Mouse (Mus musculus) limb, embryonic 12.5 days (tissue): ENCODE data around the gene Sart3. TPM values are rescaled to one million over a fixed set of nuclear protein-coding genes. Genes with fewer than 3 reads are reported as not detected.

Experiments used
- ATAC-seq: fragments of 200-750 bp; cut with Nextera tagmentation; 2 replicates; pipeline ENCODE4 v1.8.0; 2017; ENCODE audit warnings: low read depth, moderate TSS enrichment; ENCODE audit not compliant: insufficient number of reproducible peaks, insufficient read depth, low FRiP score, low TSS enrichment
- H3K27ac ChIP-seq: fragments of 300-500 bp; sonication (generic); 2 replicates; pipeline ENCODE4 v1.5.1; 2016; ENCODE audit warnings: mild to moderate bottlenecking, moderate library complexity
- H3K27me3 ChIP-seq: fragments of 300-500 bp; sonication (generic); 2 replicates; pipeline ENCODE4 v1.6.1; 2016; ENCODE audit warnings: mild to moderate bottlenecking, moderate library complexity
- H3K36me3 ChIP-seq: fragments of 300-500 bp; sonication (generic); 2 replicates; pipeline ENCODE4 v1.6.1; 2016; ENCODE audit warnings: mild to moderate bottlenecking, moderate library complexity
- H3K4me1 ChIP-seq: fragments of 300-500 bp; sonication (generic); replicated peaks from 2 replicates; pipeline ENCODE4 v1.6.1; 2016
- H3K4me2 ChIP-seq: fragments of 300-500 bp; sonication (generic); 2 replicates; pipeline ENCODE4 v1.6.1; 2016; ENCODE audit warnings: mild to moderate bottlenecking, moderate library complexity
- H3K4me3 ChIP-seq: fragments of 300-500 bp; sonication (generic); replicated peaks from 2 replicates; pipeline ENCODE4 v1.5.1; 2016; ENCODE audit warnings: mild to moderate bottlenecking
- H3K9ac ChIP-seq: fragments of 300-500 bp; sonication (generic); replicated peaks from 2 replicates; pipeline ENCODE4 v1.6.1; 2016; ENCODE audit warnings: mild to moderate bottlenecking, moderate library complexity
- H3K9me3 ChIP-seq: fragments of 300-500 bp; sonication (generic); 2 replicates; pipeline ENCODE4 v1.6.1; 2016; ENCODE audit warnings: mild to moderate bottlenecking, moderate library complexity
- WGBS: fragments of 180-500 bp; shearing (Covaris S2); methylation state at CpG from one replicate; pipeline ENCODE4 v1.1.7; 2016; 5-methylcytosine and 5-hydroxymethylcytosine counted together
- polyA plus RNA-seq: library from polyadenylated mRNA; unstranded; fragments of >200 nt; fragmentation: Nextera tagmentation; extraction: Ambion mirVana; gene quantifications from 2 replicates; pipeline ENCODE4 v1.2.1, GENCODE M21; 2016

The Sart3 gene
- polyA plus RNA-seq, 1 experiment from 2014 or later = 87.9 TPM

DNA sequence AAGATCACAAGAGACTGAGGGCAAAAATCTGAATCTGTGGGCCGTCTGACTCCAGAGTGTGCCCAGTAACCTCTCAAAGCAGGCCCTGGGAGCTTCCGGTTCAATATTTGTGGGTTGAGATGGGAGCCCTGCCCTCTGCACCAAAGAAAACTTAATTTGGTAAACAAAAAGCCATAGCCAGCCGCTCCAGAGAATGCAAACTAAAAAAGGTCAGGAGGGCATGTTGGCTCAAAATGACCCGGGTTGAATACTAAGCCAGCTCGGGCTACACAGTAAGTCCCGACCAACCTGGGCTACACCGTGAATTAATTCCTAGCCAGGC is 37.3 kb downstream of the Sart3 start:
- H3K9ac ChIP-seq = peak overlapping the region; percentile 66
- WGBS = 32% methylated on average over 7 of the region's 7 CpGs
- ATAC-seq = no peak
- H3K4me2 ChIP-seq = peak overlapping the region; percentile 90
- H3K9me3 ChIP-seq = no peaks in the 10 kb centered on the region
- H3K27me3 ChIP-seq = no peaks in the 10 kb centered on the region
- peak overlapping the region; percentile 95 for H3K27ac ChIP-seq
- H3K4me3 ChIP-seq = peak overlapping the region; percentile 63
- peaks cover 23% of the 10 kb centered on the region for H3K4me1 ChIP-seq
- peaks cover 28% of the 10 kb centered on the region for H3K36me3 ChIP-seq

DNA sequence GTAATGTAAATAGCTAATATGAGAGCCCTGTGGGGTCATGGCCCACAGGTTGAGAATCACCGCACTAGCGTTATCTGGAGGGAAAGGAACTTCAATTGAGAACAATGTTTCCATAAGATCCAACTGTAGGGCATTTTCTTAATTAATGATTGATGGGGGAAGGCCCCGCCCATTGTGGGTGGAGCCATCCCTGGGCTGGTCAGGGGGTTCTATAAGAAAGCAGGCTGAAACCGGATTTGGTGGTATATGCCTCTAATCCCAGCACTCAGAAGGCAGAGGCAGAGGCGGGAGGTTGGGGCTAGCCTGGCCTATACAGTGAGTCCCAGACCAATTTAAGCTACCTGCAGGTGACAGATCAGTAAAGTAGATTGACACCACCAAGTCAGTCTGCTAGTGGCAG is 37.9 kb downstream of the Sart3 start:
- Histone ChIP-seq H3K36me3 (peaks cover 22% of the 10 kb centered on the region), H3K9me3 (no peaks in the 10 kb centered on the region), H3K4me2 (no peak overlapping the region), H3K27ac (0 out of 2 replicates have a peak overlapping the region, but pooled peaks have one; percentile 41), H3K4me3 (no peak overlapping the region), H3K9ac (no peak overlapping the region), H3K27me3 (no peaks in the 10 kb centered on the region), H3K4me1 (peaks cover 23% of the 10 kb centered on the region)
- ATAC-seq = no peak
- 70% methylated on average over 5 of the region's 5 CpGs for WGBS

- WGBS = 25% methylated on average over 6 of the region's 6 CpGs
- no peak for ATAC-seq
Observed at GRCm38 (mm10) chr5:113732182-113732581, 40.1 kb downstream of the Sart3 start.

DNA sequence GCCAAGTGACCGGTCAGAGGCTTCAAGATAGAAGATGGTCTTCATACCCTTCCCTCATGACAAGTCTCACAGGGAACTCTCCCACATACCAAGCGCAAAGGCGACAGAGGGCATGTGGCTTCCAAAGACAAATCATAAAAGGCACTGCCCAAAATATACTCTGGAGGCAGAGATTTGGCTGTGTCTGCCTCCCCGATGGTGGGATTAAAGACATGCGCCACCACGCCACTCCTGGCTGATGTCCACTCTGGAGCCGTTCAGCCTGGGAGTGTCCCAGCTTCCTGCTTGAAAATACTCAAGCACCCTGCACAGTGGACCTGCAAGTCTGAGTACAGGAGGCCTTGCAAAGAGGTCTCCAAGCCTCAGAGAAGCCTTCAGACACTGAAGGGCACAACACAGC is 41.1 kb downstream of the Sart3 start:
- no peaks in the 10 kb centered on the region for H3K9me3 ChIP-seq
- no peak overlapping the region for H3K9ac ChIP-seq
- WGBS = 88% methylated on average over 7 of the region's 7 CpGs
- no peak for ATAC-seq
- H3K36me3 ChIP-seq = no peaks in the 10 kb centered on the region
- H3K27me3 ChIP-seq = peaks cover 5% of the 10 kb centered on the region
- no peak overlapping the region for H3K4me2 ChIP-seq
- no peak overlapping the region for H3K27ac ChIP-seq
- H3K4me3 ChIP-seq = no peak overlapping the region
- H3K4me1 ChIP-seq = peaks cover 11% of the 10 kb centered on the region; the same call in 1 of the 2 replicates

More at GRCm38 (mm10) chr5:113732182-113732581, 40.1 kb downstream of the Sart3 start:
- Histone ChIP-seq H3K4me2 (no peak overlapping the region), H3K27me3 (peaks cover 5% of the 10 kb centered on the region; the same call in 1 of the 2 replicates), H3K9me3 (no peaks in the 10 kb centered on the region), H3K9ac (no peak overlapping the region), H3K27ac (no peak overlapping the region), H3K4me3 (no peak overlapping the region), H3K4me1 (peaks cover 21% of the 10 kb centered on the region), H3K36me3 (peaks cover under 1% of the 10 kb centered on the region; the same call in 1 of the 2 replicates)

DNA sequence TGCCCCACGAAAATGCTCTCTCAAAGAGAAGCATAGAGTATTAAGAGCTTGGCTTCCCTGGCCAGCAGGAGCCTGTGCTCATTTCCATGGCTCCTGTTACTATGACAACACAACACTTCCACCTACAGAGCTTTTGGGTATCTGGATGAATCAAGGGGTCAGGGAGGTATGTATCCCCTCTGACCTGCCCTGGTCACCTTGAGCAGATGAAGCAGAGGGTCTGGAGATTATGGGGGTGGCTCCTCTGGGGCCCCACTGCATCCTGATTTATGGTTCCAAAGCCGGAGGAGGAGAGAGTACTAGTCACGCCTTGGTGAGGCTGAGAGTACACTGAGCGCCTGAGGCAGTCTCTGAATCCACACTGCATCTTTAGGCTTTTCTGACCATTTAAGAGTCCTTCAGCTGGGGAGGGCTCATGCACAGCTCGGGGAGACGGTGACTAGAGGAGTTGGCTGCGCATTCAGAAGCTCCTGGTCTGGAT is 41.6 kb downstream of the Sart3 start:
- Histone ChIP-seq H3K27me3 (peaks cover 5% of the 10 kb centered on the region), H3K27ac (no peak overlapping the region), H3K9me3 (no peaks in the 10 kb centered on the region), H3K4me1 (peaks cover 11% of the 10 kb centered on the region; the same call in 1 of the 2 replicates), H3K4me3 (no peak overlapping the region), H3K9ac (no peak overlapping the region), H3K4me2 (no peak overlapping the region), H3K36me3 (no peaks in the 10 kb centered on the region)
- ATAC-seq = no peak
- WGBS = 59% methylated on average over 7 of the region's 7 CpGs

- Histone ChIP-seq H3K9ac (no peak overlapping the region), H3K27me3 (peaks cover 7% of the 10 kb centered on the region), H3K4me2 (no peak overlapping the region), H3K36me3 (no peaks in the 10 kb centered on the region), H3K9me3 (no peaks in the 10 kb centered on the region), H3K4me3 (no peak overlapping the region), H3K27ac (no peak overlapping the region), H3K4me1 (peaks cover 11% of the 10 kb centered on the region; the same call in 1 of the 2 replicates)
- WGBS = 91% methylated on average over 7 of the region's 7 CpGs
- ATAC-seq = no peak
Observed at GRCm38 (mm10) chr5:113728691-113729090, 43.6 kb downstream of the Sart3 start.

DNA sequence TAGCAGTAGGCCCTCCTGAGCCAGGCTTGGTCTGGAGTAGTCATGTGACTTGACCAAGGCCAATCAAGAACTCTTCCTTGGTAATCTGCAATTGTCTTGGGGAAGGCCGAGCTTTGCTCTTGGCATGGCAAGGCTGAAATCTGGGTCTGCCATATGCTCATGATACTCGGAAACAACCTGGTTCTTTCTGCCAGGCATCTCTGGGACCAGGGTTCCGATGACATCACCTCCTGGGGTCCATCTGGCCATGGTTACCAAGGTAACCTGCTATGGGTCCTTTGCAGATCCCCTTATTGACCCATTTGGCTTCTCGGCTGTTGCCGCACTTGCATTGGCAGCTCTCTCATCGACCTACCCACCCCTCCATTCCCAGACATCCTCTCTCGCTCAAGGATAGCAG is 44.3 kb downstream of the Sart3 start:
- WGBS = 55% methylated on average over 7 of the region's 7 CpGs
- no peak overlapping the region for H3K9ac ChIP-seq
- peaks cover 10% of the 10 kb centered on the region for H3K27me3 ChIP-seq
- no peak for ATAC-seq
- peaks cover 11% of the 10 kb centered on the region; the same call in 1 of the 2 replicates for H3K4me1 ChIP-seq
- no peaks in the 10 kb centered on the region for H3K9me3 ChIP-seq
- no peak overlapping the region for H3K4me2 ChIP-seq
- H3K27ac ChIP-seq = no peak overlapping the region
- no peak overlapping the region for H3K4me3 ChIP-seq
- H3K36me3 ChIP-seq = no peaks in the 10 kb centered on the region

- no peaks in the 10 kb centered on the region for H3K9me3 ChIP-seq
- H3K4me3 ChIP-seq = no peak overlapping the region
- peaks cover 10% of the 10 kb centered on the region for H3K27me3 ChIP-seq
- no peaks in the 10 kb centered on the region for H3K36me3 ChIP-seq
- no peak for ATAC-seq
- no peak overlapping the region for H3K9ac ChIP-seq
- peaks cover 11% of the 10 kb centered on the region; the same call in 1 of the 2 replicates for H3K4me1 ChIP-seq
- no peak overlapping the region for H3K4me2 ChIP-seq
- WGBS = 66% methylated on average over 12 of the region's 12 CpGs
- no peak overlapping the region for H3K27ac ChIP-seq
Observed at GRCm38 (mm10) chr5:113727238-113727637, 45.1 kb downstream of the Sart3 start.

- Histone ChIP-seq H3K9ac (no peak overlapping the region), H3K4me1 (peaks cover 11% of the 10 kb centered on the region; the same call in 1 of the 2 replicates), H3K27ac (no peak overlapping the region), H3K9me3 (no peaks in the 10 kb centered on the region), H3K4me3 (no peak overlapping the region), H3K27me3 (peaks cover 10% of the 10 kb centered on the region), H3K4me2 (no peak overlapping the region), H3K36me3 (no peaks in the 10 kb centered on the region)
- no peak for ATAC-seq
- WGBS = 64% methylated on average over 6 of the region's 6 CpGs
Observed at GRCm38 (mm10) chr5:113726618-113727017, 45.7 kb downstream of the Sart3 start.

DNA sequence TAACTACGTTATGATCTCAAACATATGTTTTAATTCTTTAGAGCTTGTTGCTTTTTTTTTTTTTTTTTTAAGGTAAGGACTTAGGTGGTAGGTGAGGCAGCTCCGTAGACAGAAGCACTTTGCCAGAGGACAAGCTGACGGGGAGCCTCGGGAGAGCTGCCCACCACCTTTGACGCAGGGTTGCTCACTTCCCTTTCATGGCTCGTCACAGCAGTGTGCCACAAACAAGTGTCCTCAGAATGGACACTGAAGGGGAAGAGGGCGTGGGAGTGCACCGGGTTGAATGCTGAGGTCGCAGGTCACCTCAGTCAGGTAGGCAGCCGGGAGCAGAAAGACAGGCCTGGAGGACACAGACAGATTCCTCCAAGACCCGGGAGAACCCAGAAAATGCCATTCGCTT is 46.9 kb downstream of the Sart3 start:
- Histone ChIP-seq H3K9ac (no peak overlapping the region), H3K27ac (no peak overlapping the region), H3K9me3 (no peaks in the 10 kb centered on the region), H3K4me3 (no peak overlapping the region), H3K4me1 (peaks cover 7% of the 10 kb centered on the region; the same call in 1 of the 2 replicates), H3K27me3 (peaks cover 10% of the 10 kb centered on the region), H3K36me3 (no peaks in the 10 kb centered on the region), H3K4me2 (no peak overlapping the region)
- WGBS = 75% methylated on average over 12 of the region's 12 CpGs
- ATAC-seq = no peak

DNA sequence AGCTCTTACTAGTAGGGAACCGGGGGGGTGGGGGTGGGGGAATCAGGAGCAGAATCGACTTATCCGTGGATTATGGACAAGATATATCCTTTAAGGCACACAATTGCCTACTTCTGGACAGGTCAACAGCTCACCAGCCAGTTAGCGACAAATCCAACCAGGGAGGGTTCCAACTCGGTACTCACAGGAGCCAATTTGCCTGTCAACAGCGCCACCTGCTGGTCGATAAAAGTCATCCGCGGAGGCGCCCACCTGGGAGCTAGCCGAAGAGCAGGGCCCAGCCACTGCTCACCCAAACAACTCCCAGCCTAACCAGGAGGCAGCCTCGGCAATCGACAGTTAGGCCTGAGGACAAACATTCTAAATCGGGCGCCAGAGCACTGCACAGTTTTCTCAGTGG is 47.9 kb downstream of the Sart3 start, which contains the start of gene 1700069L16Rik:
Gene 1700069L16Rik (minus strand): TSS at position 327 of the 400 bp plus-strand sequence.
- H3K9ac ChIP-seq = no peak within 1 kb of the TSS
- no peaks in the 10 kb centered on the region for H3K9me3 ChIP-seq
- no peak for ATAC-seq
- no peaks in the 10 kb centered on the region for H3K36me3 ChIP-seq
- H3K4me2 ChIP-seq = no peak within 1 kb of the TSS
- no peak within 1 kb of the TSS for H3K4me3 ChIP-seq
- peaks cover 10% of the 10 kb centered on the region for H3K27me3 ChIP-seq
- H3K4me1 ChIP-seq = 0 out of 2 replicates have a peak, but pooled peaks cover 4% of the 10 kb centered on the region
- H3K27ac ChIP-seq = no peak within 1 kb of the TSS
- 3% methylated on average over 15 of the region's 15 CpGs for WGBS
